Mouse (Mus musculus): ENCODE data around the gene Gm20855.

The Gm20855 gene

GRCm38 (mm10) chrY:35131733-35132132, at the start of gene Gm20855:
Gm20855 (minus strand) TSS chrY:35131833.
- WGBS = no CpG with 5 or more reads among the region's 6 CpGs

All from cerebral cortex, adult 2 months (tissue).